Mouse (Mus musculus): ENCODE results near the gene Faap20. TPM values are rescaled to one million over a fixed set of nuclear protein-coding genes. Genes with fewer than 3 reads are reported as not detected.
A peak's percentile ranks its signal among the peaks of the same experiment; 100 is the strongest.

The Faap20 gene
- 15.4 to 17.5 TPM (median 17.0 TPM) in 3 replicates for total RNA-seq (2017)

DNA sequence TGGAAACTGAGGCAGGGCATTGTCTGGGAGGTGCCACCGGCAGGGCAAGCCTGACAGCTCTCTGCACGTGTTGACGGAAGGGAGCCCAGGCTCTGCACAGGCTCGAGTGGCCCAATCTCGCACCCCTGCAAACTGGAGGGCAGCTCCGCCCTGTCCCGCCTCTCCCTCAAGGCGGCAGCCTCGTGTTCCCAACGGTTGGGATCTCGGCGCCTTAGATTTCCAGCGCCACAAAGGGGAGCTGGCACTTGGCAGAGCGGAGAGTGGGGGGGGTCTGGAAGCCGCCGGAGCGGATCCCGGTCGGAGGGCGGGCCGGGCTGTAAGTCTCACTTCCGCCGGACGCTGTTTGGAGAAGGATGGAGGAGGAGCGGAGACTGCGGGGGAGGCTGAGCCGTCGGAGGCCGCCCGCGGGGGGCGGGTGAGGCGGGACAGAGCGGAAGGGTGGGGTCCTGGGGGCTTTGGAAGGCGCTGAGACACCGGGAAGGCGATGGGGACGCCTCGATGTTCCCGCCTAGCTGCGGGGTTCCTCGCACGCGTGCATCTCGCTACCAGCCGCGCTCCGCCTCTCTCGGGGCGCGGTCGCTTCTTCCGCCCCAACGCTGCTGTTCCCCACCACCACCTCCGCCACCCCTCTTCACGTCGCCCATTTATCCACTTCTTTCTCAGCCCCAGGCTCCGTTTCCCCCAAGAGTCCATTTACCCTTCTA lies at the start of gene Faap20:
Gene Faap20, plus strand, starts transcription at position 155 of the 704 bp plus-strand sequence.
- peak; percentile 60 for ATAC-seq (replicated peaks; ENCODE audit: insufficient number of reproducible peaks, low FRiP score, low TSS enrichment, poor library complexity, severe bottlenecking)

DNA sequence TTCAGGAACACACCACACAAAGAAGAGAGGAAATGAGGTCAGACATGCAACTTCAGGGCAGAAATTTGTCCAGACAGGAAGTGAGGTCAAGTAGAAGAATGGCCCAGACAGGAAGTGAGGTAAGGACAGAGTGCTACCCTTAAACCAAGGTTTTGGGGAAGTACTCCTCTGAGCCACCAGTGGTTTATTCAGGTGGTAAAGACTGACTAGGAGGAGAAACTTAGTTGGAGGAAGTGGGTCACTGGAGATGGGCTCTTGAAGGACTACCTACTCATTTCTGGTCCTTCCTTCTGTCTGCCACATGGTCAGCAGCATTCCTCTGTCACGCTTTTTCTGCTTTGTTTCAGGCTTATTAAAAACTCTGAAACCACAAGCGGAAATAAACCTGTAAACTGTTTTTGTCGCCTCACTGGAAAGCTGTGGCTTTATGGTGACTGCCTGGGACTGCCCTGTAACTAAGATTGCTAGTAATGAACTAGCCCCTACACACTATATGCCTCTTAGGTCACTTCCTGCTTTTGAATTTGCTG lies 48.7 kb upstream of the Faap20 start:
- ATAC-seq (replicated peaks; ENCODE audit: insufficient number of reproducible peaks, low FRiP score, low TSS enrichment, poor library complexity, severe bottlenecking): peak; percentile 92

DNA sequence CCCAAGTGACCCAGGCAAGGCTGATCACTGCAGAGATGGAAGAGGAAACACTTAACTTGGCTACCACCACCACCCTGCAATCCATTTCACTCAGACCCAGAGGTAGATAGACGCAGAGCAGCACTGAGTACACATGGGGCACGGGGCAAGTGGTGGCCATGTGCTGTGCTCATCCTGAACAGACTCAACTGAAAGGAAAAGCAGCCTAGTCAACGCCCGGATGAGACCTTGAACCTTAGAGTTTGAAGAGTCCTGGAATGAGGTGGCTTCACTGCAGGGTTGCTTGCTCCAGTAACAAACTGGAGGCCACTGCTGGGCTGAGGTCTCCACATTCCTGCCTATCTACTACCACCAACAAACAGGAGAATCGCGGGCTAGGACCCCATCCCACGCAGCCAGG lies 47.8 kb upstream of the Faap20 start:
- ATAC-seq (replicated peaks; ENCODE audit: insufficient number of reproducible peaks, low FRiP score, low TSS enrichment, poor library complexity, severe bottlenecking): no peak

DNA sequence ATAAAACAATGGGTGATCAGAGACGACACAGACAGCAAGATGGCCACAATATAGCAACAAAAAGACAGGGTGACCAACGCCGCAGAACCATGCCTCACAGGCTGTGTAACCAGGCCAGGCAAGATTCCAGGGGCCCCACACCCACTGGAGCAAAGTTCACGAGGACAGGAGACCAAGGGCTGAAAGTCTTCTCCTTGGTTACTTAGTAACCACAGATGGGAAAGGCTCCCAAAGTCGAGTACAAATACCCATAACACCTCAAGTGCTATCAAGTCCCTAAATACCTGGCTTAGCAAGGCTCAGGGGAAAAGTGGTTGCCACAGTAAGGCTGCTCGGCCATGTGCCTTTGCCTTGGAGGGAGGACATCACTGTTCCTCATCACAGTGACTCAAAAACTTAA lies 43.7 kb upstream of the Faap20 start:
- ATAC-seq (replicated peaks; ENCODE audit: insufficient number of reproducible peaks, low FRiP score, low TSS enrichment, poor library complexity, severe bottlenecking): no peak

DNA sequence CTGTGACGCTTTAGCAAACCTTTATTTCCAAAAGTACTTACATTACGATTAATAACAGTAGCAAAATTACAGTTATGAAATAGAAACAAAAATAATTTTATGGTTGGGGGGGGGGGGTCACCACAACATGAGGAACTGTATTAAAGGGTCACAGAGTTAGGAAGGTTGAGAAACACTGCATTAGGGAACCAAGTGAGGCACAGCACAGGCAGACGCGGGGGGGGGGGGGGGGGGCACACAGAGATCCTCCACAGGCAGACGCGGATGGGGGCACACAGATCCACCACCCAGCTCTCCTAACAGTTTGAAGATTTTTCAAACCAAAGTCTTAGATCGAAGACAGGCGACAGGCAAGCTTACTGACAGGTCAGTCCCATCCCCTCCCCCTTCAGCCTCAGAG lies 43.1 kb upstream of the Faap20 start:
- ATAC-seq (replicated peaks; ENCODE audit: insufficient number of reproducible peaks, low FRiP score, low TSS enrichment, poor library complexity, severe bottlenecking): no peak

DNA sequence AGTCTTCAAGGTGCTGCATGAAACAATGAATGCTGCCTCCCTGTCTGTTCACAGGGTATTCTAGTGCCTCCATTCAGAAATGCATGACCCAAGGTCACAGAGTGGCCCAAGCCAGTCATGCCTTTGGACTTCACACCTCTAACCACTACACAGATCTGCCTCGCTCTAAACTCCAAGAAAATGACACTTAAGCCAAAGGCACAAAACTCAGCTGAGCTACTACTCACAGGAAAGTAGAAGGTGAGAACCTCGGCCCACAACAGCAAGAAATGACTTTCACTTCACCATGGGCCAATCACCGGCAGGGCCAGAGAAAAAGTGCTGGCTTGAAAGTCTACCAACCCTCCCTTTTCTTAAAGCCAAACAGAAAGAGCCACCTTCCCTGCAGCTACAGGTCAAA lies 41.8 kb upstream of the Faap20 start:
- ATAC-seq (replicated peaks; ENCODE audit: insufficient number of reproducible peaks, low FRiP score, low TSS enrichment, poor library complexity, severe bottlenecking): peak; percentile 13; the same call in 1 of the 2 replicates

DNA sequence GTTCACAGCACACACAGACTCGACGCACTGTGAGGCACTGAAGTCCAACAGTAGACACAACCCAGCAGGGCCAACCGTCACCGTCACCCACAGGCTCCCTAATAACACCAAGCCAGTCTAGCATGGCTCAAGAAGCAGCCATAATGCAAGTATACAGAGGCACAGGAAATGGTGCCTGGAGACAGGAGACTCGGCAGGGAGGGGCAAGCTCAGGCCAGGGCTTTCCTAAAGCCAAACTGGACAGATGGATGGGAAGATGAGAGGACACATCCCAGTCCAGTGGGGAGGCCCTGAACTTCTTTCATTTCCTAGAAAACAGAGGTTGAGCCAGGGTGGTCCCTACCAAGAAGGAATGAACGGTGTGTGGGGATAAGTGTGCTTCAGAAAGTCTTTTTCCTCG lies 41.0 kb upstream of the Faap20 start:
- ATAC-seq (replicated peaks; ENCODE audit: insufficient number of reproducible peaks, low FRiP score, low TSS enrichment, poor library complexity, severe bottlenecking): no peak

DNA sequence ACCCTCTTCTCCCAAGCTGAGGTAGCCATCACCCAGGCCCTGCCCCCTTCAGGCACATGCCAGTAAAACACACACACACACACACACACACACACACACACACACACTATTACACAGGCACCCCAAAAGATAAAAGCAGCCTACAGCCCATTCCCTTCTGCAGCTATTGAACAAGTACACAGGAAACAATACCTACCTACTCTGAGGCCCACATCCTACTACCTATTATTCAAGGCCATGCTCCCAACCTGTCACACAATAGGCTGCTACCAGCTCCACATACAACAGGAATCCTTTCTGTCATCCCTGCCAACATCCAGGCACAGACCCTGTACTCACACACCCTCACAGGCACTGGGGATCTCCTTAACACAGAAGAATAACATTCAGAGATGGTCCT lies 40.5 kb upstream of the Faap20 start:
- ATAC-seq (replicated peaks; ENCODE audit: insufficient number of reproducible peaks, low FRiP score, low TSS enrichment, poor library complexity, severe bottlenecking): no peak

DNA sequence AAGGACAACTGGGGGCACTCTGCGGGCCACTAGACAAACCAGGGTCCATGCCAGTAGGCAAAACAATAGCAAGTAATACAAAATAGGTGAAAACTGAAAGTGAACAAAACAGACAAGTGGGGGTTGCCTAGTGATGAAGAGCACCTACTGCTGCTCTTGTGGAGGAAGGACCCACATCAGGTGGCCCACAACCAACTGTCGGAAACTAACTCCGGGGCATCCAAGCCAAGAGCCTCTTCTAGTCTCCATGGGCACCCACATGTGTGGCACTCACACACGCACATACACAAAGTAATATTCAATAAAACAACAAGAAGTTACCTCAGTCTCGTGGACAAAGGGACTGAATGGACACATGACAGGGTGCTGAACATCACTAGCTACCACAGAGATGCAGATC lies 40.1 kb upstream of the Faap20 start:
- no peak for ATAC-seq (replicated peaks; ENCODE audit: insufficient number of reproducible peaks, low FRiP score, low TSS enrichment, poor library complexity, severe bottlenecking)

DNA sequence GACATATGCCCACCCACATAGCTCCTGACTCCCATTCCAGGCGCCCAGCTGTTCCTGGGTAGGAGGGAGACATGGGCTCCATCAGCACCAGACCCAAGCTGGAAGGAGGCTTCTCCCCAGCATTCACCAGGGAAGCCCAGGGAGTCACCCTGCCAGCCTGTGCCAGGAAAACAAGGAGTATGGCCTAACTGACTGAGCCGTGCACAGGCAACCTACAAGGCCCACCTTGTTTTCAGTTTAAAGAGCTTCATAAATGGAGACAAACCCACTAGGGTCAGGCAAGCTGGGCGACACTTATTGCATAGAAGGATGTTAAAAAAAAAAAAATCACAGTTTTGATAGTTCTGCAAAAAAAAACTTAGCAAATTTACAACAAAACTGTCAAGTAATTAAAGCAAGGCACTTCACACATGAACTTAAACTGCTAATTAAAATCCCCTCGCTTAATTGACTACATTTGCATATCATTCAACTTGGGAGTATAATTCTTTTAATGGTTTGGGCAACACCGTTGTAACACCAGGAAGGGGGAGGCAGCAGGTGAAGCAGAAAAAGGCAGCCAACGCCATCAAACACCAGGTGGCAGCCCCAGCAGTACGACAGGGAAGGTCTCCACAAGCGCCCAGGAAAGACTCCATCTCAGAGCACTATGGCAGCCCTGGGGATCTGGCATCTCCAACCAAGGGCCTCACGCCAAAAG lies 36.4 kb upstream of the Faap20 start:
- ATAC-seq (replicated peaks; ENCODE audit: insufficient number of reproducible peaks, low FRiP score, low TSS enrichment, poor library complexity, severe bottlenecking): no peak

DNA sequence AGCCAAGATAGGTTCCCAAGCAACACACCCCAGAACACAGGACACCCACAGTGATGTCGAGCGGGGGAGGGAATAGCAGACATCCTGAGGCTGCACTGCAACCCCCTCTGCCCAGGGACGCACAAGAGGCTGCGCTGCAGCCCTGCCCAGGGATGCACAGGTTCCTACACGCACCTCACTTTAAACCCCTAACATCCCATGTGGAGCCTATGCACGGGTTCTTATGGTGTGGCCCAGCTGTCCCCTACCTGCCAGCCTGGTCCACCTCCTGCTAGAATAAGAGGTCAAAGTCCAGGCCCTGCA lies 35.9 kb upstream of the Faap20 start:
- no peak for ATAC-seq (replicated peaks; ENCODE audit: insufficient number of reproducible peaks, low FRiP score, low TSS enrichment, poor library complexity, severe bottlenecking)

DNA sequence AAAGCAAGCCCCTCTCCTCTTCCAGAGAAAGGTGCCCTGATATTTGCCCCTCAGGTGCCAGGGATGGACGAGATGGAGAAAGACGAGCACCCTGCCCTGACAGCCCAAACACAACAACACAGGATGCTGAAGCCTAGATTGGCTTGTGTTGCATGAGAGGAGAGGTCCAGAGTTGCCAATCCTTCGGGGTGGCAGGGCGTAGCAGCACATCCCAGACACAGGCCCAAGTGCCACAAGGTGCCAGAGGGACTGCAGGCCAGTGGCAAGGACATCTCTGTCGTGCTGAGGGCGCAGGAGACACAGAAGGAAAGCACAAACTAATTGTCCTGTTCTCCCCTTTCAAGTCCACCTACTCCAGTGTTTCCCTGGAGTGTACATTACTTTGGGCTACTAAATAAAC lies 35.4 kb upstream of the Faap20 start:
- ATAC-seq (replicated peaks; ENCODE audit: insufficient number of reproducible peaks, low FRiP score, low TSS enrichment, poor library complexity, severe bottlenecking): no peak

DNA sequence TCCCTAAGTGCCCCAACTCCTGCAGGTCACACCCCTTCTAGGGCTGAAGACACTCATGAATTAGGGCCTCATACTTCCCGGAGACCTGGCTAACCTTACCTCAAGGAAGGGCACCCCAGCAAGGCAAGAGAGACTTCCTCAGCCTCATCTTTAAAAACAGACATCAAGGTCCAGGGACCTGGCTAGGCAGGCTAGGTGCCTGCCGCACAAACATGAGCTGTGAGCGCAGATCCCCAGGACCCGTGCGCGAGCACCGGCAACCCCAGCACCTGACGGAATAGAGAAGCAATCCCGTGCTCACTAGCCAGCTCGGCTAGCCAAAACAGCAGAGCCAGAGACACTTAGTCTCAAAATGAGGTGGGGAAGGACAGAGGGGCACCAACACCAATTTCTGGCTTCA lies 34.8 kb upstream of the Faap20 start:
- ATAC-seq (replicated peaks; ENCODE audit: insufficient number of reproducible peaks, low FRiP score, low TSS enrichment, poor library complexity, severe bottlenecking): no peak

DNA sequence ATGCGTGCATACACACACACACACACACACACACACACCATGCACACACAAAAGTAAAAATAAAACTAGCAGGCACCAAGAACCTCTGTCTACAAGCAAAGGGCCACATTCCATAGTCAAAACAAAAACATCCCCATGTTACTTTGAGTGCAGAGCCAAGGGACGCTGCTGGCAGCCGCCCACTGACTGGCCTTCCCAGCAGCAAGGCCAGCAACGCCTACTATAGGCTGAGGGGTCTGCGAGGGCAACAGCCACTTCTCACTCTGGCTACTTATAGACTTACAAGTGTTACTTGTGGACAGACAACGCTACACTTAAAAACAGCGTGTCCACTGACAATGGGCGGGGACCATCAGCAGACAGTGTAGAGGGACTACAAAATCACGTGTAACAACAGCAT lies 34.4 kb upstream of the Faap20 start:
- no peak for ATAC-seq (replicated peaks; ENCODE audit: insufficient number of reproducible peaks, low FRiP score, low TSS enrichment, poor library complexity, severe bottlenecking)

DNA sequence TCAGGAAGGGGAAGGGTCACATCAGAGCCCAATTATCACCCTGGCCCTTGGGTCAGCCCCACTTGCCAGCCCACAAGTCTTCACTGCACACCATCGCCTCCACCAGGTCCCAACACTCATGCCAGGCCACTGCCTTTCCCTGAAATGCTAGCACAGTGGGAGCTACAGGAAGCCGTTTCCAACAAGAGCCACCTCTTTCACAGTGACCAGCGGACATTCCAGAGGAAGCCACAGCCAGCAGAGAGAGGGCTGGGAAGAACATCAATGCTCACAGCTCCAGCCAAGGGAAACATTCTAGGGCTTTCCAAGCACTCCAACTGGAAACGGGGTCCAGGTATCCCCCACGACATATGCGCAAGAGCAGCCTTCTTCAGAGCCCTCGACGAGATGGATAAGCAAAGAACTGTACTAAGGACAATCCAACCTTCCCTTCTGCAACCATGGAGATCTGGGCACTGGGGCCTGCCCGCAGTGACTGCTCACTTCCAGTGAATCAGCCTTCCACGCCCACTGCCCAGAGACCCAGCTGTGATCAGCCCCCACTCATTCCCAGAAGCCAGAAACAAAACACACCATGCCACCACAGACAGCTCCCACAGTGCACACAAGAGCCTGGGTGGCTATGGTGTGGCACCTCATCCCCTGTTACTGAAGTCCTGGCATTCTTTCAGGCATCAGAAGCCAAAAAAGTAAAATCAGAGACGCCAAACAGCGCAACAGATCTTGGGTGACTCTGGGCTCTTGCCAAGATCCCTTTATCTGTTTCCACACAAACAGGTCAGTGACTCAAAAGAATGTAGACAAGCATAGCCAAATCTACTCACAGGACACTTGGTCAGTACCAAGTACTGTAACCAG lies 33.6 kb upstream of the Faap20 start:
- no peak for ATAC-seq (replicated peaks; ENCODE audit: insufficient number of reproducible peaks, low FRiP score, low TSS enrichment, poor library complexity, severe bottlenecking)

DNA sequence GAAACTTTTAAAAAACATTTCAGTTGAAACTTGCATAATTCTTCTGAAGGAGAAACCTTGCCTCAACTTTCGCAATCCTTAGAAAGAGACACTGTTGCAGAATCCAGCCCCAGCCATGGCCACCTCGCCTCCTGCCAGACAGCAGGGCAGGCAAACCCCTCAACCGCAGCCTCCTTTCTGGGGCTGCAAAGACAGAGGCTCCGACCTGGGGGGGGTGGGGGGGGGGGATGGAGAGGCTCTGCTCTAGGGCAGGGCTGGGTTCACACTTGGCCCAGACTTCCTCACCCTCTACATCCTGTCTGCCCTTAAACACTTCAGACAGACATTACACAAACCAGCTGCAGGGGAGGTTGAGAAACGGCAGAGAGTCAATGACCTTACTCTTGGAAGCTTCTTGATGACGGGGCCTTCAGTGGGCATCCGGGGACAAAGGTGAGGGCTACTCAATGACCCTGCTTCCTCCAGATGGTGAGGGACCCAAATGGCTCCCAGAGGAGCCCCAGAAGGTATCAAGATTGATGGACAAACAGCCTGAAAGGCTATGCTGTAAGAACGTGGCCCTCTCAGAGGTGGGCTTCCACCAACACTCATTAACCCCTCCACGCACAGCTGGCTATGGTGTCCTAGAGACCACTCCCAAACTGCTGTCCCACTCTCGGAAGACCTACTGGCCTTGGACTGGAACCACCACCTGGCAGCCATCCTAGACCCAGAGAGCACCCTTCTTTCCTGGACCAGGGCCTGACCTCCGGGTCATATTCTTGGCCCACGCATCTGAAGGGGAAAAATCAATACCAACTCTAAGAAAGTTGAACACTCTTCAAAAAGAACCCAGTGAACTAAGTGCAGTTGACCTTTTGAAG lies 32.1 kb upstream of the Faap20 start:
- ATAC-seq (replicated peaks; ENCODE audit: insufficient number of reproducible peaks, low FRiP score, low TSS enrichment, poor library complexity, severe bottlenecking): peak; percentile 80

DNA sequence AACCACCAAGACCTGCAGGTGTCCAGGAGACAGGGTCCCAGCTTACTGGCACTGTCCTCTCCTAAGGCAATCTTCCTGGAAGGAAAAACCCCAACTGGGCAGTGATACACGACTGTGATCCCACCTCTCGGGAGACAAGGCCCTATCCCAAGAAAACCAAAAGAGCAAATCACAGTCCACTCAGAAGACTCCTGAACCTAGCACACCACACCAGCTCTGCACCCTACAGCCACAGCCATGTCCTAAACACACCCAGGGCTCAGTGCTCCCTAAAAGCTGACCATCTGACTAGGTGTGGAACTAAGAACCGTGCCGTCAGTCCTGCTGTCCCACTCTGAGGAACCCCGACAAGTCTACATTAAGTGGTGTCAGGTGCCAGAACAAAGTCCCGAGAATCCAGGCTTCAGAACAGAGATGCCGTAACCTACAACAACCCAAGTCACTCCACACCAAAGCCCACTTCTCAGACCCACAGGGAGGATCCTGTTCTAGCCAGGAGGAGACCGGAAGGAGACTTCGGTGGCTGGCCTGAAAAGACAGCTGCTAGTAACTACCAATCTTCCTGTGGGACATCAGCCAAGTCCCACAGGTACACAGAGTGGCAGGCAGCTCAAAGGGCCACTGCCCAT lies 31.4 kb upstream of the Faap20 start:
- no peak for ATAC-seq (replicated peaks; ENCODE audit: insufficient number of reproducible peaks, low FRiP score, low TSS enrichment, poor library complexity, severe bottlenecking)

Measured in monocyte, adult 5-6 weeks (primary cell).